Mouse (Mus musculus) kidney, adult 9 months (tissue): ENCODE measurements around the gene Gm10964.

Experiments
- DNase-seq: peaks from one replicate; pipeline ENCODE4 v3.0.0; 2022

Gene Gm10964

GRCm38 (mm10) chr3:103739329-103739728 is at the start of gene Gm10964:
Gm10964 (plus strand) TSS chr3:103739366.
- no peak for DNase-seq

- peak; percentile 14 for DNase-seq
These were observed 48.7 kb upstream of the Gm10964 start for GRCm38 (mm10) chr3:103690506-103690905.

GRCm38 (mm10) chr3:103695556-103695955 is 43.6 kb upstream of the Gm10964 start:
- no peak for DNase-seq

- no peak for DNase-seq
These were observed 42.7 kb upstream of the Gm10964 start for GRCm38 (mm10) chr3:103696388-103696925.

DNA sequence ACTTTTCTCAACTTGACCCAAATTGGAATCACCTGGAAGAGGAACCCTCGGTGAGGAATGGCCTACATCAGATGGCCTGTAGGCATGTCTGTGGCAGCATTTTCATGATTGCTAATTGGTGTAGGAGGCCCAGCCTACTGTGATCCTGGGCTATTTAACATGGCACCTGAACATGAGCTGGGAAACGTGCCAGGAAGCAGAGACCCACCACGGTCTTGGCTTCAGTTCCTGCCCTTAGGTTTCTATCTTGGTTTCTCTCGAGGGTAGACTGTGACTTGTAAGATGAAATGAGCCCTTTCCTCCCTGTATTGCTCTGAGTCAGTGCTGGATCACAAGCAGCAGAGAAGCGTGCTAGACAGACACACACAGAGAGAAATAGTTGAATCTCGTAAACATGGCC is 34.5 kb upstream of the Gm10964 start:
- no peak for DNase-seq

- DNase-seq, result no peak
These were observed 33.7 kb upstream of the Gm10964 start for GRCm38 (mm10) chr3:103705426-103705825.

GRCm38 (mm10) chr3:103709470-103710040 is 29.6 kb upstream of the Gm10964 start:
- DNase-seq, result no peak

GRCm38 (mm10) chr3:103712196-103712595 is 27.0 kb upstream of the Gm10964 start:
- no peak for DNase-seq

DNA sequence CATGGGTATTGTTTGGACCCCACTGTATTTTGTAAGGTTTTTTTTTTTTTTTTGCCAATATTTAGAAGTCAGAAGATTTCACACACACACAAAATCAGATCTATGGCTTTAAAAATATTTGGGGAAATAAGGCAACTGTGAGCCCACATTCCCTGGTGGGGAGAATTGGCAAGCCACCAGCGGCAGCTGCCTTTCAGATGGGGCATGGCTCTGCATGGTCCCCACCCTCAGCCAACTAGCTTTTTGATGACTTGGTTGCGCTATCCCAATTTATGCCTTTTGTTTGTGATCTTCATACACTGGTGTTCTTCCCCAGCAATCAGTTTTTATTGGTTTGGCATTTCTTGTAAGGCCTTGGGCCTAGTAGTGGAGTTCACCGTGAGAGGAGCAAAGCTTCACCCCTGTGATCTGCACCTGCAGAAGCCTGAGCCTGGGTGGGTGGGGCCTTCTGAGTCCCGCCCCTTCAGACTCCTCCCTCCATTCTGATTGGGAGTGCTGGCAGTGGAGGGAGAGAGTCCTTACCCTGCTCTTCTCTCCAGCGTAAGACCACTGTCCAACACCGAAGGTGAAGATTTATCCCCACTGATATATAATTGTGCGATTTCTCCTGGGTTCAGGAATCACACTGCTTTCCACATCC is 24.8 kb upstream of the Gm10964 start:
- DNase-seq, result no peak

- DNase-seq, result no peak
These were observed 24.2 kb upstream of the Gm10964 start for GRCm38 (mm10) chr3:103714942-103715341.

- DNase-seq, result peak; percentile 35
These were observed 23.1 kb upstream of the Gm10964 start for GRCm38 (mm10) chr3:103715762-103716693.

GRCm38 (mm10) chr3:103716774-103717760 is 22.1 kb upstream of the Gm10964 start:
- no peak for DNase-seq

DNA sequence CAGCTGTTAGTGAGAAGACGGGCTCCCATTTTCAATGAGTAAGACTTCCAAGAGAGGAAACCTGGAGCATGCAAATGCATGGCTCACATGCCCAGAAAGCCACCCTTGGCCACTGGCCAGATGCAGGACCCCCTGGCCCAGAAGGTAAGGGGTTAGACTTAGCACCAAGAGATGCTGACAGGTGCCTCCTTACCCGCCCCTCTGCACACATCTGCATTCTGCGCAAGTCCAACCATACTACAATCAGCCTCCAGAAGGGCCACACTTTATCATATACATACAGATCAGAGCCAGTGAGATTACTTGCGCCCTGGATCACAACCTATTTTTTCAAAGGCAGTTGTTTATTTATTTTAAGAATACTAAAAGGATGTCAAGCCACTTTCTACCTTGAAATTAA is 20.4 kb upstream of the Gm10964 start:
- DNase-seq, result no peak

GRCm38 (mm10) chr3:103724137-103724536 is 15.0 kb upstream of the Gm10964 start:
- DNase-seq, result no peak

DNA sequence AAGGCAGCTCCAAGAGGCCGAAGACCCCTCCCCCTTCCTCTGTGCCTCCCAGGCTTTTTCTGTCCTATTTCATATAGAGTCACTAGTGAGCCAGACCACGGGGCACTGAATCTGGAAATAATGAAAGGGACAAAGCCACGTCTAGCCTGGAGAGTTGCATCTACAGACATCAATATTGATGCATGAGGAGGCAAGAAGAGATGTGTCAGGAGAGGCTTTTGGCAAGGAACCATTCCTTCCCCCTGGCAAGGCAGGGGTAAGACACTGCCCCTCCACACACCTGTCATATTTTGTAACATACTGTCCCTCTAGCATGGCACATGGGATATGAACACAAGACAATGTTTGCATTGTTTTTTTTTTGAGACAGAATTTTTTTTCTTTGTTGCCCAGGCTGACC is 12.5 kb upstream of the Gm10964 start:
- no peak for DNase-seq

- no peak for DNase-seq
These were observed 11.3 kb upstream of the Gm10964 start for GRCm38 (mm10) chr3:103727813-103728326.

GRCm38 (mm10) chr3:103729850-103730249 is 9.3 kb upstream of the Gm10964 start:
- no peak for DNase-seq

- no peak for DNase-seq
These were observed 7.0 kb upstream of the Gm10964 start for GRCm38 (mm10) chr3:103732116-103732515.

GRCm38 (mm10) chr3:103733176-103733575 is 6.0 kb upstream of the Gm10964 start:
- DNase-seq, result no peak

DNA sequence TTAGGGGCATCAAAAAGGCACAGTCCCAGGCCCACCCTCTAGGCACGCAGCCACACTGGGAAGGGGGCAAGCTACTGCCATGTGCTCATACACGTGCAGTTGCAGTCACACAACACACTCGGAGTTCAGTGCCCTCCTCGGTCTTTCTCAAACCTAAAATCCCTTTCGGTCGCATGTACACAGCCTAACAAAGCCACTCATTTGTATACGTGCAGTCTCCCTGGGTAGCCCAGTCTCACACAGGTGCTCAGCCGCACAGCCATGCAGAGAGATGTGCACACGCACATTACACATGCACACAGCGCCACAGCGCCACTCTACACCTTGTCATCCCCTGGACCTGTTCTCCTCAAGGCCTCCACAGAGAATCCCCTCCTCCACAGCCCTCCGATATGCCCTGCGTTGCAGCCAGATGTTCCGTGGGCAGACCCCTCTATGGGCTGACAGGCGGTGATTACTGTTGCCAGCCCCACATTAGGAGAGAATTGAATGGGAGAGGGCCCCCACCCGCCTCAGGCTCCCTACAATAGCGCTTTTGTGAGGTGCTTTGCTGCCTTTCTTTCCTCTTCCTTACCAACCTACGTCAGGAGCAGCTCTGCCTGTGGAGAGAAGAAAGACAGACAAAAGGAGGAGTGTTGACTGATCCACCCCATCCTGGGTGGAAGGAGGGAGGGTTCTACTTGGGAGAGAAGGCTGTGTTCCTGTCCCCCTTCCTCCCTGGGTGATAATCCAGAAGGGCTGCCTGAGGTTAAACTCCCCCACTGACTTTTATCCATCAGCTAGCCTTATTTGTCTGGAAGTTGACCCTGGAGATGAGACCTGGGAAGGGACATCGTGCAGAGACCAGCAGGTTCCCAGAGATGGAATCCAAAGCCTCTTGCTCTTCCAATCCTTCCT is 5.1 kb upstream of the Gm10964 start:
- DNase-seq, result no peak
